Mouse (Mus musculus) liver, embryonic 13.5 days (tissue): Measurements from ENCODE around the gene Stx4a. TPM values are rescaled to one million over a fixed set of nuclear protein-coding genes. Genes with fewer than 3 reads are reported as not detected.
"Not testable (repeated sequence)": the region's sequence is repeated elsewhere in the genome, so short reads cannot be mapped to it uniquely, and the experiment has no call there.

ENCODE experiments used
- ATAC-seq: fragments of 200-750 bp; cut with Nextera tagmentation; 2 replicates; pipeline ENCODE4 v1.8.0; 2017; ENCODE audit warnings: low read depth, mild to moderate bottlenecking, moderate number of reproducible peaks, moderate library complexity
- DNase-seq: peaks from one replicate; pipeline ENCODE4 v3.0.0; 2022
- H3K27ac ChIP-seq: fragments of 300-500 bp; sonication (generic); 2 replicates; pipeline ENCODE4 v1.5.1; 2015; ENCODE audit warnings: moderate library complexity, mild to moderate bottlenecking, inconsistent platforms
- H3K27me3 ChIP-seq: fragments of 300-500 bp; sonication (generic); 2 replicates; pipeline ENCODE4 v1.6.1; 2015; ENCODE audit warnings: mild to moderate bottlenecking, inconsistent platforms
- H3K36me3 ChIP-seq: fragments of 300-500 bp; sonication (generic); 2 replicates; pipeline ENCODE4 v1.6.1; 2015; ENCODE audit warnings: mild to moderate bottlenecking, inconsistent platforms
- H3K4me1 ChIP-seq: fragments of 300-500 bp; sonication (generic); replicated peaks from 2 replicates; pipeline ENCODE4 v1.6.1; 2015; ENCODE audit warnings: inconsistent platforms
- H3K4me2 ChIP-seq: fragments of 300-500 bp; sonication (generic); 2 replicates; pipeline ENCODE4 v1.6.1; 2015; ENCODE audit warnings: inconsistent platforms, mild to moderate bottlenecking, moderate library complexity
- H3K4me3 ChIP-seq: fragments of 300-500 bp; sonication (generic); replicated peaks from 2 replicates; pipeline ENCODE4 v1.5.1; 2015; ENCODE audit warnings: mild to moderate bottlenecking, inconsistent platforms
- H3K9ac ChIP-seq: fragments of 300-500 bp; sonication (generic); 2 replicates; pipeline ENCODE4 v1.6.1; 2015; ENCODE audit warnings: mild to moderate bottlenecking, inconsistent platforms
- H3K9me3 ChIP-seq: fragments of 300-500 bp; sonication (generic); replicated peaks from 2 replicates; pipeline ENCODE4 v1.6.1; 2016; ENCODE audit warnings: inconsistent platforms
- WGBS: fragments of 180-500 bp; shearing (Covaris S2); methylation state at CpG from one replicate; pipeline ENCODE4 v1.1.7; 2015; ENCODE audit not compliant: insufficient replicate concordance; 5-methylcytosine and 5-hydroxymethylcytosine counted together
- polyA plus RNA-seq: library from polyadenylated mRNA; unstranded; fragments of >200 nt; fragmentation: Nextera tagmentation; extraction: Ambion mirVana; gene quantifications from 2 replicates; pipeline ENCODE4 v1.2.1, GENCODE M21; 2015

Gene Stx4a
- 17.4 and 17.5 TPM in 2 replicates for polyA plus RNA-seq

DNA sequence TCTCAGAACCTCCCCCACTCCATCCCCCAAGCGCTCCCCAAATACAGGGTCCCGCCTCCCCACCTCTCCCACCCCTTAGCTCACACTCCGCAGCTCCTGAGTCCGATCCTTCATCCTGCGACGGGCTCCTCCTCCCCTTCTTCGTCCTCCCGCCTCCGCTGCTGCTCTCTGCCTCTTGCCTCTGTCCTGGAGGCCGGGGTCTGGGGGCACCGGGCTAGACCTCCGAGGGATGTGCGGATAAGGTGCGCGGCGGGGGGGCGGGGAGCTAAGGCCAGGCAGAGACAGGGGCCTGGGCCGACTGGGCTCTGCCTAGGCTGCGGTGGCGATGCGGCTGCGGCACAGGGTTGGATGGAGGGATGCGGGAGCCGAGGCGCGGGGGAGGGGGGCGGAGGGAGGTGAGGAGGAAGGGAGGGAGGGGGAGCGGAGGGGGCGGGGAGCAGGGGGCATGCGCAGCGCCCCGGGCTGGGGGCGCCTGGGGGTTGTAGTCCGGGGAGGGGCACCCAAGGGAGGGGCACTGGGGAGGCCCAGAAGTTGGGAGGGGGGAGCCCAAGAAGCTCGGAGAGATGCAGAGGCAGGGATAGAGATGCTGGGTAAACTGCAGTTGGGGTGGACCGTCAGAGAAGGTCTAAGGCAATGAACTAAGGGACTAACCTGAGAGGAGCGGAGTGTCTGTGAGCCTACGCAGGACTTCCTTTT is at the start of gene Stx4a, which contains the start of gene Stx1b:
TSS of gene Stx4a (plus strand) at position 119 of the 696 bp plus-strand sequence.
TSS of gene Stx1b (minus strand) at position 374 of the 696 bp plus-strand sequence.
- ATAC-seq: no peak
- no peak within 1 kb of the TSS for H3K27ac ChIP-seq

DNA sequence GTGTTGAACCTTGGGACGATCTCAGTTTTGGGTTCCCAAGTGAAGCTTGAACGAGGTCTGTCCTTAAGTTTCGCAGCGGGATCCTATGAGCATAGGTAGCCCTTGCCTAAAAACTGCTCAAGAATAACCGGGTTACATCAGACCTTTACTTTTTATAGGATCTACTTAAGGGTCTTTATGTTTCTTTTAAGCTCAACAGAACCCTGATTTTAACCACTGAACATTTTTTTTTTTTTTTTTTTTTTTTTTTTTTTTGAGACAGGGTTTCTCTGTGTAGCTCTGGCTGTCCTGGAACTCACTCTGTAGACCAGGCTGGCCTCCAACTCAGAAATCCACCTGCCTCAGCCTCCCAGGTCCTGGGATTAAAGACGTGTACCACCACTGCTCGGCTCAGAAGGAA is 48.3 kb upstream of the Stx4a start:
- not testable (repeated sequence) for ATAC-seq, H3K9me3 ChIP-seq, H3K27me3 ChIP-seq, DNase-seq
- Histone ChIP-seq H3K36me3 (peaks cover 26% of the 10 kb centered on the region), H3K4me2 (peak overlapping the region; percentile 91), H3K27ac (peak overlapping the region; percentile 96), H3K9ac (peak overlapping the region; percentile 93), H3K4me1 (peaks cover 63% of the 10 kb centered on the region), H3K4me3 (peak overlapping the region; percentile 93)
- WGBS: 69% methylated on average over 7 of the region's 7 CpGs

More for the DNA sequence above, at the start of gene Stx4a, which contains the start of gene Stx1b:
- no peak for DNase-seq
- no peak within 1 kb of the TSS for H3K9ac ChIP-seq
- peaks cover 12% of the 10 kb centered on the region; the same call in 1 of the 2 replicates for H3K4me1 ChIP-seq
- peak within 1 kb of the TSS; percentile 40 for H3K4me3 ChIP-seq
- H3K27me3 ChIP-seq: peaks cover 26% of the 10 kb centered on the region
- no peaks in the 10 kb centered on the region for H3K36me3 ChIP-seq
- WGBS: 12% methylated on average over 30 of the region's 38 CpGs
- no peaks in the 10 kb centered on the region for H3K9me3 ChIP-seq
- peak within 1 kb of the TSS; percentile 38 for H3K4me2 ChIP-seq

DNA sequence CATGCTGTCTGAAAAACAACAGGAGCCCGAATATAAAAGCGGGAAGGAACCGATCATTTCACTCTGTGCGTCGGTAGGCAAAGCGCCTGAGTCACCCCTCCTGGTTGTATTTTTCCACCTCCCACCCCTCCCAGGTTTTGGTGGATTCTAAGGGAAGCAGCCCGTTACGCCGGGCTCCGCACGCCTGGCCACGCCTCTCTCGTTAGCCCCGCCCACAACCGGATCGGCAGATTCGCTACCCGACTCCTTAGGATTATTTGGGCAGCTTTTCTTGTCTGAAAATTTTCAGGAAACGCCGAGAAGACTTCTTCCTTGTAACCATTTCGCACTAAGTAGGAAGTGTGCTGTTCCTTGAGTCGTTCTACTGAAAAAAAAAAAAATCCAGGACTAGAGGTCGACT is 47.7 kb upstream of the Stx4a start, which contains the start of gene Setd1a:
TSS of gene Setd1a (plus strand) at position 245 of the 400 bp plus-strand sequence.
- 0% methylated on average over 23 of the region's 23 CpGs for WGBS
- Histone ChIP-seq H3K27ac (peak within 1 kb of the TSS; percentile 96), H3K9ac (peak within 1 kb of the TSS; percentile 93), H3K36me3 (peaks cover 32% of the 10 kb centered on the region), H3K4me1 (peaks cover 58% of the 10 kb centered on the region), H3K4me2 (peak within 1 kb of the TSS; percentile 91), H3K4me3 (peak within 1 kb of the TSS; percentile 93), H3K9me3 (no peaks in the 10 kb centered on the region), H3K27me3 (no peaks in the 10 kb centered on the region)
- ATAC-seq (peak; percentile 56), DNase-seq (peak; percentile 76)

DNA sequence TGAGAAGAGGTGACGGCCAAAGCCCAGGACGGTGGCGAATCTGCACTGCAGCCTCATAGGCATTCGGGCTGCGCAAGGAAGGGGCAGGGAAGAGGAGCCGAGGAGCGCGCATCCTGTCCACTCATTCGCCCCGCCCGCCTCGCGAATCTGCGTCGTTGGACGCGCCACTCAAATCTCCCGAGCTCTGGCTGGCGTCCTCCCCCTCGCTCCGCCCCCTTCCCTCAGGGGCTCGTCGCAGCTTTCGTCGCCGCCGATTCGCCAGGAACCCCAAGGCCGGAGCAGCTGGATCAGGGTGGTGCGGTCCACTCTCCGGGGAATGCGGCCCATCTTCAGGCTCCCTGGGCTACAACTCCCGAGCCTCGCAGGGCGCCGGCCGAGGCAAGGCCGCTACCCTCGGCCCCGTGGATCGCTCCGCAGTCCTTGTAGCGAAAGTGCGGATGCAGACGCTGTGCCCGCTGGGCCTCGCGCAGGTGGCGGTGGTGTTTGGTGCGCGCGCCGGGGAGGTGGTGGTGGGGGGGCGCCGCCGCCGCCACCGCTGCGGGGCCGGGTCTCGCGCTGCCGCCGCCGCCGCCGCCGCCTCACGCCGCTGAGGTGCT is 47.1 kb upstream of the Stx4a start:
- peak; percentile 93 for DNase-seq
- no peaks in the 10 kb centered on the region for H3K9me3 ChIP-seq

DNA sequence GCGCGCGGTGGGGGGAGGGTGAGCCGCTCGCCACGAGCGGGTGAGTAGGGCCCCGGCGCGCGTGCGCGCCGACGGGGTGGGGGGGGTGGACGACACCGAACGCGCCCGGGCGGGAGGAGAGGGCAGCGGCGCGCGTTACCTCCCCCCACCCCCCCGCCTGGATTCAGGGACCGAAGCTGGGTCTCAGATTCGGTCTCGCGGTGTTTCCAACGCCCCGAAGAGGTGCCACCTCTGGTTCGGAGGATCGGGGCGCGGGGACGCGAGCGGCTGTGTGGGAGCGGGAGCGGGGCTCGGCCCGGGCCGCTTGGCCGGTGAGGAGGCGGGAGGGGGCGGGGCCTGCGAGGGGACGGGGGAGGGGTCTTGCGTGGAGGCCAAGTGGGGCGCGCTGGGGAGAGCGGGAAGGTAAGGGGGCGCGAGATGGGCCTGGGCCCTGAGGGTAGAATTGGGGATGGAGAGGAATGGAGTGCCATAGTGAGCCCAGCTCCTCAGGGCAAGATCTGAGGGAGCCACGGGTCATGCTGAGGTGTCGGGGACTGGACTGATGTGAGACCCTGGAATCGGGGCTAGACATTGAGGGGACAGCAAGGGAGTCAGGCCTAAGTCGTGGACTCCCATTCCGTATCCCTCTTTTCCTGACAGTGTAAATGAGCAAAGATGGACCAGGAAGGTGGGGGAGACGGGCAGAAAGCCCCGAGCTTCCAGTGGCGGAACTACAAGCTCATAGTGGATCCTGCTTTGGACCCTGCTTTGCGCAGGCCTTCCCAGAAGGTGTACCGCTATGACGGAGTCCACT is 46.4 kb upstream of the Stx4a start:
- H3K4me2 ChIP-seq: peak overlapping the region; percentile 91
- H3K27ac ChIP-seq: peak overlapping the region; percentile 96
- peak overlapping the region; percentile 93 for H3K9ac ChIP-seq
- peaks cover 44% of the 10 kb centered on the region for H3K36me3 ChIP-seq
- peak overlapping the region; percentile 93 for H3K4me3 ChIP-seq
- DNase-seq (peak; percentile 40), ATAC-seq (peak; percentile 52)
- peaks cover 46% of the 10 kb centered on the region for H3K4me1 ChIP-seq
- no peaks in the 10 kb centered on the region for H3K9me3 ChIP-seq
- H3K27me3 ChIP-seq: no peaks in the 10 kb centered on the region
- WGBS: 3% methylated on average over 65 of the region's 66 CpGs

More for the DNA sequence above, 47.1 kb upstream of the Stx4a start:
- ATAC-seq: peak; percentile 89
- Histone ChIP-seq H3K27ac (peak overlapping the region; percentile 96), H3K9ac (peak overlapping the region; percentile 93), H3K4me2 (peak overlapping the region; percentile 91), H3K36me3 (peaks cover 37% of the 10 kb centered on the region), H3K27me3 (no peaks in the 10 kb centered on the region), H3K4me3 (peak overlapping the region; percentile 93), H3K4me1 (peaks cover 52% of the 10 kb centered on the region)
- under 1% methylated on average over 66 of the region's 70 CpGs for WGBS

DNA sequence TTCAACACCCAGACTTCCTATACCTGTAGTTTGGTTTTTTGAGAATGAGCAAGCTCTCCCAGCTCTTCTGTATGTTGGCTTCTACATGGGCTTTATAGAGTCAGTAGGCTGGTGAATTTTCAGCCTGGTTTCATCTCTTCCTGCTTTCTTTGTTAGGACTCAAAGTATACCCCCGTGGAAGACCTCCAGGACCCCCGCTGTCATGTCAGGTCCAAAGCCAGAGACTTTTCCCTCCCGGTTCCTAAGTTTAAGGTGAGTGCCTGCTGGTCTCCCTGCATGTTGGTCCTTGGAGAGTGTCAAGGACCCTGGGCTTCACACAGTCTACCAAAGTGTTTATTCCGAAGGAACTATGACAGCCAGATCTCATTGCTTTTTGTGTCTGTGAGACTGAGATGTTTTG is 45.7 kb upstream of the Stx4a start:
- peak overlapping the region; percentile 93 for H3K4me3 ChIP-seq
- peak overlapping the region; percentile 91 for H3K4me2 ChIP-seq
- H3K9ac ChIP-seq: peak overlapping the region; percentile 93
- peak overlapping the region; percentile 96; the same call in 1 of the 2 replicates for H3K27ac ChIP-seq
- peaks cover 42% of the 10 kb centered on the region for H3K4me1 ChIP-seq
- WGBS: 77% methylated on average over 4 of the region's 4 CpGs
- peaks cover 51% of the 10 kb centered on the region for H3K36me3 ChIP-seq
- no peak for DNase-seq
- ATAC-seq: no peak
- no peaks in the 10 kb centered on the region for H3K9me3 ChIP-seq
- no peaks in the 10 kb centered on the region for H3K27me3 ChIP-seq

DNA sequence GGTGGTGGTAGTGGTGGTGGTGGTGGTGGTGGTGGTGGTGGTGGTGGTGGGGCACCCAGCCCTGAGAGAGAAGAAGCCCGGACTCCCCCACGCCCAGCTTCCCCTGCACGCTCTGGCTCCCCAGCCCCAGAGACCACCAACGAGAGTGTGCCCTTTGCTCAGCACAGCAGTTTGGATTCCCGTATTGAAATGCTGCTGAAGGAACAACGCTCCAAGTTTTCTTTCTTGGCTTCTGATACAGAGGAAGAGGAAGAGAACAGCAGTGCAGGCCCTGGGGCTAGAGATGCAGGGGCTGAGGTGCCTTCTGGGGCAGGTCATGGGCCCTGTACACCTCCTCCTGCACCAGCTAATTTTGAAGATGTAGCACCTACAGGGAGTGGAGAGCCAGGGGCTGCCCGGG is 38.8 kb upstream of the Stx4a start, which contains the start of gene Gm49388:
TSS of gene Gm49388 (plus strand) at position 301 of the 400 bp plus-strand sequence.
- H3K27ac ChIP-seq: no peak within 1 kb of the TSS
- 0 out of 2 replicates have a peak, but pooled peaks cover 2% of the 10 kb centered on the region for H3K4me1 ChIP-seq
- H3K4me2 ChIP-seq: no peak within 1 kb of the TSS
- ATAC-seq (0 out of 2 replicates have a peak, but pooled peaks have one; percentile 5), DNase-seq (no peak)
- WGBS: 88% methylated on average over 6 of the region's 7 CpGs
- H3K27me3 ChIP-seq: no peaks in the 10 kb centered on the region
- no peak within 1 kb of the TSS for H3K4me3 ChIP-seq
- H3K9ac ChIP-seq: no peak within 1 kb of the TSS
- peaks cover 99% of the 10 kb centered on the region for H3K36me3 ChIP-seq
- no peaks in the 10 kb centered on the region for H3K9me3 ChIP-seq

DNA sequence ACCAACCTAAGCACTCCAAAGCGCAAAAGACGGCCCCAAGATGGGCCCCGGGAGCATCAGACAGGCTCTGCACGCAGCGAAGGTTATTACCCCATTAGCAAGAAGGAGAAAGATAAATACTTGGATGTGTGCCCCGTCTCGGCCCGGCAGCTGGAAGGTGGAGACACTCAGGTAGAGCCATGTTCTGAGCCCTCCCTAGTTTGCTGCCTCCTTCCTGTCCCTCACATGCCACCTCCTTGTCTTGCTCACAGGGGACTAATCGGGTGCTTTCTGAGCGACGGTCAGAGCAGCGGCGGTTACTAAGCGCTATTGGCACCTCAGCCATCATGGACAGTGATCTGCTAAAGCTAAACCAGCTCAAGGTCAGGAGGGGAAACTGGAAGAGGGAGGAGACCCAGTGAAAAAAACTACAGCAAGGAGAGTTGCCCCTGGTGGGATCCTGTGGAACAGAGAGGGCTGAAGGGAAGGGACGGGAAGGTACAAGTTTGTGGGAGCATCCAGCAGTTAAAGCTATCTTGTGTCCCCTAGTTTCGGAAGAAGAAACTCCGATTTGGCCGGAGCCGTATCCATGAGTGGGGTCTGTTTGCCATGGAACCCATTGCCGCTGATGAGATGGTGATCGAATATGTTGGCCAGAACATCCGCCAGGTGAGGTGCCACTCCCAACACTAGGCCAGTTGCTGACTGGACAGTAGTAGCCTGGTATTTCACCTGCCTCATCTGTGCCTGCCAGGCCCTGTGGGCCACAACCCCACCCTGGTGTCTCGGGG is 26.8 kb upstream of the Stx4a start:
- Histone ChIP-seq H3K4me3 (no peak overlapping the region), H3K36me3 (peaks cover 92% of the 10 kb centered on the region), H3K9me3 (no peaks in the 10 kb centered on the region), H3K27ac (no peak overlapping the region), H3K4me1 (peaks cover 22% of the 10 kb centered on the region), H3K9ac (no peak overlapping the region), H3K4me2 (no peak overlapping the region), H3K27me3 (no peaks in the 10 kb centered on the region)
- WGBS: 90% methylated on average over 23 of the region's 23 CpGs
- DNase-seq (no peak), ATAC-seq (no peak)

DNA sequence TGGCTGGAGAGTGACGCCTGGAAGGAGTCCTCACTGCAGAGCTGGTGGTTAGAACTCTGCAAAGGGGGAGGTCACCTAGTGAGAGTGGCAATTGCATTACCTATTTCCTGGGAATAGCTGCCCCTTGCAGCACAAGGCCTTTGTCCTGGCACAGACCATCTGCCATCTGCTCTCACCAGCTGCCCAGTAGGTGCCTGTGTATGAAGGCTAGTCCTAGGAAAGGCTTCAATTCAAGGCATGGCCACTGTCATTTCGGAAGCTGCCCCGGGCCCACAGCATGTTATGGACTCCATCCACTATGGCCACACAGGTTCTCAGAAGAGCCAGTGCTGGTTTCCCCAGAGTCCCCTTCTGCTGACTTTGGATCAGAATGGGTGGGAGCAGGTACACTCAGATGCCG is 25.5 kb upstream of the Stx4a start:
- H3K36me3 ChIP-seq: peaks cover 92% of the 10 kb centered on the region
- H3K4me2 ChIP-seq: no peak overlapping the region
- no peak overlapping the region for H3K27ac ChIP-seq
- H3K9ac ChIP-seq: no peak overlapping the region
- H3K9me3 ChIP-seq: no peaks in the 10 kb centered on the region
- no peak for DNase-seq
- WGBS: 84% methylated on average over 4 of the region's 4 CpGs
- no peaks in the 10 kb centered on the region for H3K27me3 ChIP-seq
- ATAC-seq: no peak
- H3K4me1 ChIP-seq: peaks cover 31% of the 10 kb centered on the region
- no peak overlapping the region for H3K4me3 ChIP-seq

DNA sequence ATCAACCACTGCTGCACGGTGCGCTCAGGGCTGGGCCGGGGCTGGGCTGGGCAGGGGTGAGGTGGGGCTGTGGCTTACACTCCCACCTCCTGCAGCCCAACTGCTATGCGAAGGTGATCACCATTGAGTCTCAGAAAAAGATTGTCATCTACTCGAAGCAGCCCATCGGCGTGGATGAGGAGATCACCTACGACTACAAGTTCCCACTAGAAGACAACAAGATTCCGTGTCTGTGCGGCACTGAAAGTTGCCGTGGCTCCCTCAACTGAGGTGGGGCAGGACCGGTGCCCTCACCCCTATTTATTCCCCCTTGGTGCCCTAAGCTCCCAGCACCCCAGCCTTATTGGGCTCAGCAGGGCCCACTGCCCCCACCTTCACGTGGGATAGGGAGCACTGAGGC is 24.9 kb upstream of the Stx4a start:
- ATAC-seq (no peak), DNase-seq (no peak)
- Histone ChIP-seq H3K9me3 (no peaks in the 10 kb centered on the region), H3K9ac (no peak overlapping the region), H3K36me3 (peaks cover 92% of the 10 kb centered on the region), H3K27me3 (no peaks in the 10 kb centered on the region), H3K4me1 (peaks cover 37% of the 10 kb centered on the region), H3K4me2 (no peak overlapping the region), H3K4me3 (no peak overlapping the region), H3K27ac (no peak overlapping the region)
- whole genome bisulfite sequencing: 85% methylated on average over 13 of the region's 13 CpGs
